Mouse (Mus musculus) lung, embryonic 15.5 days (tissue): ENCODE results near the gene Mthfsd. TPM values are rescaled to one million over a fixed set of nuclear protein-coding genes. Genes with fewer than 3 reads are reported as not detected.

Experiments used
- ATAC-seq: fragments of 200-750 bp; cut with Nextera tagmentation; 2 replicates; pipeline ENCODE4 v1.8.0; 2017; ENCODE audit warnings: moderate number of reproducible peaks, borderline replicate concordance; ENCODE audit not compliant: low FRiP score, low TSS enrichment; ENCODE audit errors: extremely low read depth
- H3K27ac ChIP-seq: fragments of 300-500 bp; sonication (generic); 2 replicates; pipeline ENCODE4 v1.5.1; 2015; ENCODE audit warnings: moderate library complexity, mild to moderate bottlenecking, inconsistent platforms
- H3K27me3 ChIP-seq: fragments of 300-500 bp; sonication (generic); 2 replicates; pipeline ENCODE4 v1.6.1; 2015; ENCODE audit warnings: inconsistent platforms
- H3K36me3 ChIP-seq: fragments of 300-500 bp; sonication (generic); 2 replicates; pipeline ENCODE4 v1.6.1; 2015; ENCODE audit warnings: inconsistent platforms
- H3K4me1 ChIP-seq: fragments of 300-500 bp; sonication (generic); 2 replicates; pipeline ENCODE4 v1.6.1; 2015; ENCODE audit warnings: inconsistent platforms
- H3K4me2 ChIP-seq: fragments of 300-500 bp; sonication (generic); 2 replicates; pipeline ENCODE4 v1.6.1; 2015; ENCODE audit warnings: inconsistent platforms, mild to moderate bottlenecking, moderate library complexity
- H3K4me3 ChIP-seq: fragments of 300-500 bp; sonication (generic); 2 replicates; pipeline ENCODE4 v1.5.1; 2015; ENCODE audit warnings: mild to moderate bottlenecking, inconsistent platforms
- H3K9ac ChIP-seq: fragments of 300-500 bp; sonication (generic); 2 replicates; pipeline ENCODE4 v1.6.1; 2015; ENCODE audit warnings: inconsistent platforms
- H3K9me3 ChIP-seq: fragments of 300-500 bp; sonication (generic); 2 replicates; pipeline ENCODE4 v1.6.1; 2016; ENCODE audit warnings: inconsistent platforms
- whole genome bisulfite sequencing: fragments of 180-500 bp; shearing (Covaris S2); methylation state at CpG from one replicate; pipeline ENCODE4 v1.1.7; 2015; 5-methylcytosine and 5-hydroxymethylcytosine counted together
- polyA plus RNA-seq: library from polyadenylated mRNA; unstranded; fragments of >200 nt; fragmentation: Nextera tagmentation; extraction: Ambion mirVana; gene quantifications from 2 replicates; pipeline ENCODE4 v1.2.1, GENCODE M21; 2015

Gene Mthfsd
- polyA plus RNA-seq, 1 experiment from 2014 or later: 60.2 TPM

- peak overlapping the region; percentile 3; the same call in 1 of the 2 replicates for H3K4me3 ChIP-seq
- H3K4me2 ChIP-seq: 0 out of 2 replicates have a peak overlapping the region, but pooled peaks have one; percentile 12
- no peak overlapping the region for H3K9ac ChIP-seq
- peaks cover 96% of the 10 kb centered on the region for H3K27me3 ChIP-seq
- no peaks in the 10 kb centered on the region for H3K36me3 ChIP-seq
- no peak for ATAC-seq
- no peak overlapping the region for H3K27ac ChIP-seq
- 42% methylated on average over 17 of the region's 17 CpGs for WGBS
- H3K4me1 ChIP-seq: peaks cover 25% of the 10 kb centered on the region
- H3K9me3 ChIP-seq: no peaks in the 10 kb centered on the region
These were observed 12.5 kb upstream of the Mthfsd start for GRCm38 (mm10) chr8:121120456-121121419.

GRCm38 (mm10) chr8:121119635-121120455 is 11.7 kb upstream of the Mthfsd start:
- H3K27ac ChIP-seq: no peak overlapping the region
- peak overlapping the region; percentile 4; the same call in 1 of the 2 replicates for H3K4me3 ChIP-seq
- H3K36me3 ChIP-seq: no peaks in the 10 kb centered on the region
- H3K4me2 ChIP-seq: 0 out of 2 replicates have a peak overlapping the region, but pooled peaks have one; percentile 10
- WGBS: 36% methylated on average over 12 of the region's 12 CpGs
- H3K9ac ChIP-seq: no peak overlapping the region
- no peaks in the 10 kb centered on the region for H3K9me3 ChIP-seq
- H3K27me3 ChIP-seq: peaks cover 96% of the 10 kb centered on the region
- ATAC-seq: no peak
- H3K4me1 ChIP-seq: peaks cover 30% of the 10 kb centered on the region

- no peaks in the 10 kb centered on the region for H3K36me3 ChIP-seq
- H3K4me1 ChIP-seq: peaks cover 28% of the 10 kb centered on the region
- 0 out of 2 replicates have a peak overlapping the region, but pooled peaks have one; percentile 10 for H3K4me2 ChIP-seq
- no peak overlapping the region for H3K27ac ChIP-seq
- no peak for ATAC-seq
- no peaks in the 10 kb centered on the region for H3K9me3 ChIP-seq
- H3K4me3 ChIP-seq: peak overlapping the region; percentile 10
- WGBS: 14% methylated on average over 18 of the region's 18 CpGs
- H3K9ac ChIP-seq: no peak overlapping the region
- H3K27me3 ChIP-seq: peaks cover 97% of the 10 kb centered on the region
These were observed 10.6 kb upstream of the Mthfsd start for GRCm38 (mm10) chr8:121118634-121119420.

GRCm38 (mm10) chr8:121117906-121118305 is 9.7 kb upstream of the Mthfsd start:
- H3K4me1 ChIP-seq: peaks cover 32% of the 10 kb centered on the region

GRCm38 (mm10) chr8:121117186-121117651 is 9.0 kb upstream of the Mthfsd start:
- peaks cover 32% of the 10 kb centered on the region for H3K4me1 ChIP-seq
- no peak for ATAC-seq
- H3K27me3 ChIP-seq: peaks cover 91% of the 10 kb centered on the region
- 0 out of 2 replicates have a peak overlapping the region, but pooled peaks have one; percentile 13 for H3K9ac ChIP-seq
- H3K4me2 ChIP-seq: peak overlapping the region; percentile 95
- H3K27ac ChIP-seq: no peak overlapping the region
- WGBS: under 1% methylated on average over 62 of the region's 62 CpGs
- peak overlapping the region; percentile 53 for H3K4me3 ChIP-seq
- H3K36me3 ChIP-seq: no peaks in the 10 kb centered on the region
- no peaks in the 10 kb centered on the region for H3K9me3 ChIP-seq

More at GRCm38 (mm10) chr8:121117906-121118305, 9.7 kb upstream of the Mthfsd start:
- Histone ChIP-seq H3K9me3 (no peaks in the 10 kb centered on the region), H3K27me3 (peaks cover 92% of the 10 kb centered on the region), H3K36me3 (no peaks in the 10 kb centered on the region), H3K9ac (no peak overlapping the region), H3K4me3 (peak overlapping the region; percentile 53), H3K4me2 (peak overlapping the region; percentile 95), H3K27ac (no peak overlapping the region)
- under 1% methylated on average over 28 of the region's 28 CpGs for WGBS
- no peak for ATAC-seq

GRCm38 (mm10) chr8:121116591-121117185 is 8.5 kb upstream of the Mthfsd start:
- Histone ChIP-seq H3K4me3 (peak overlapping the region; percentile 53), H3K36me3 (no peaks in the 10 kb centered on the region), H3K27me3 (peaks cover 88% of the 10 kb centered on the region), H3K9ac (peak overlapping the region; percentile 55), H3K4me2 (peak overlapping the region; percentile 95), H3K9me3 (no peaks in the 10 kb centered on the region), H3K27ac (no peak overlapping the region), H3K4me1 (peaks cover 32% of the 10 kb centered on the region)
- WGBS: under 1% methylated on average over 55 of the region's 55 CpGs
- peak; percentile 47 for ATAC-seq

GRCm38 (mm10) chr8:121115948-121116347 is 7.8 kb upstream of the Mthfsd start, which contains the start of gene Foxc2:
Gene Foxc2 (plus strand): TSS chr8:121116171.
- peak within 1 kb of the TSS; percentile 70; the same call in 1 of the 2 replicates for H3K27ac ChIP-seq
- under 1% methylated on average over 25 of the region's 25 CpGs for WGBS
- peak within 1 kb of the TSS; percentile 55 for H3K9ac ChIP-seq

GRCm38 (mm10) chr8:121115136-121115535 is 6.9 kb upstream of the Mthfsd start:
- no peak for ATAC-seq
- Histone ChIP-seq H3K27ac (no peak overlapping the region), H3K4me1 (peaks cover 32% of the 10 kb centered on the region), H3K27me3 (peaks cover 78% of the 10 kb centered on the region), H3K4me3 (no peak overlapping the region), H3K9me3 (no peaks in the 10 kb centered on the region), H3K4me2 (no peak overlapping the region; the same call in 1 of the 2 replicates), H3K36me3 (no peaks in the 10 kb centered on the region), H3K9ac (no peak overlapping the region)
- 4% methylated on average over 25 of the region's 25 CpGs for WGBS

More at GRCm38 (mm10) chr8:121115948-121116347, 7.8 kb upstream of the Mthfsd start, which contains the start of gene Foxc2:
- Histone ChIP-seq H3K4me1 (peaks cover 32% of the 10 kb centered on the region), H3K4me3 (peak within 1 kb of the TSS; percentile 53), H3K27me3 (peaks cover 81% of the 10 kb centered on the region), H3K9me3 (no peaks in the 10 kb centered on the region), H3K4me2 (peak within 1 kb of the TSS; percentile 95), H3K36me3 (no peaks in the 10 kb centered on the region)
- ATAC-seq: peak; percentile 67; the same call in 1 of the 2 replicates

GRCm38 (mm10) chr8:121113261-121113660 is 5.1 kb upstream of the Mthfsd start:
- 0 out of 2 replicates have a peak, but pooled peaks have one; percentile 4 for ATAC-seq
- Histone ChIP-seq H3K9ac (no peak overlapping the region), H3K27me3 (peaks cover 60% of the 10 kb centered on the region), H3K36me3 (no peaks in the 10 kb centered on the region), H3K27ac (no peak overlapping the region), H3K9me3 (no peaks in the 10 kb centered on the region), H3K4me3 (no peak overlapping the region), H3K4me2 (peak overlapping the region; percentile 28; the same call in 1 of the 2 replicates), H3K4me1 (peaks cover 38% of the 10 kb centered on the region)
- WGBS: under 1% methylated on average over 21 of the region's 21 CpGs

- WGBS: 20% methylated on average over 7 of the region's 7 CpGs
- H3K9me3 ChIP-seq: no peaks in the 10 kb centered on the region
These were observed 3.1 kb upstream of the Mthfsd start for GRCm38 (mm10) chr8:121111145-121111907.

More at GRCm38 (mm10) chr8:121111145-121111907, 3.1 kb upstream of the Mthfsd start:
- no peak for ATAC-seq
- Histone ChIP-seq H3K4me1 (peaks cover 33% of the 10 kb centered on the region), H3K9ac (no peak overlapping the region), H3K4me3 (no peak overlapping the region), H3K36me3 (no peaks in the 10 kb centered on the region), H3K4me2 (no peak overlapping the region), H3K27me3 (peaks cover 41% of the 10 kb centered on the region), H3K27ac (no peak overlapping the region)
